Mouse (Mus musculus): ENCODE results near the gene Opa3. TPM values are rescaled to one million over a fixed set of nuclear protein-coding genes. Genes with fewer than 3 reads are reported as not detected.

Opa3 gene
- polyA plus RNA-seq (2017; shearing (Covaris generic)) = 25.6 TPM

DNA sequence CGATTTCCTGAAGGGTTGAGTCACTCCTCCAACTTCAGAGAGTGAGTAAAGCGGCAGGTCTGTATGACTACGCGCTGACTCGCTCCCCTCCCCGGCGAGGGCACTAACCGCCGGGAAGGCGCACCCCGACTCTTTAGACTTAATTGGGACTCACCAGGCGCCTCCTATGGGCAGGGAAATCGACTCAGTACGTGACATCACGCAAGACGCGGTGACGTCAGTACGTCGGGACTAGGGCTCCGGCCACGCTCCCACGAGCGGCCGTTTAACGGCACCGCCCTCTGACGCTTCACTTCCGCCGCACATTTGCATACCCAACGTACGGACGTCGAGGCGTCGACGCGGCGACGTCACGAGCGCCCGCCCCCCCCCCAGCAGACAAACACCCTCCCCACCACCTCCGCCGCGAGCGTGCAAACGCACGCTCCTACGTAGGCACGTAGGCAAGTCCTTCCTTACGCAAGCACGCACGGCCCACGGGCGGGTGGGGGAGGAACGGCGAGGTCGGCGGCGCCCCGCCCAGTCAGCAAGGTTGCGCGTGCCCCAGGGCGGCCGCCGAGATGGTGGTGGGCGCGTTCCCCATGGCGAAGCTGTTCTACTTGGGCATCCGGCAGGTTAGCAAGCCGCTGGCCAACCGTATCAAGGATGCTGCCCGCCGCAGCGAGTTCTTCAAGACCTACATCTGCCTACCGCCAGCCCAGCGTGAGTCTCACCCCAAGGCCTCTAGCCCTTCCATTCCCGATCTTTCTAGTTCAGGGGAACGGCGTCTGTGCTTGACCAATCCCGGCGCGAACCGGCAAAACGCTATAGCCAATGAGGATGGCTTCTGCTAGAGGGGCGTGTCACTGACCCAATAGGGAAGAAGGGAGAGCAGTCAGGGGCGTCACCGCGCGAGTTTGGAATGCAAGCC is at the start of gene Opa3:
Gene Opa3 (plus strand): TSS at position 452 of the 910 bp plus-strand sequence.

GRCm38 (mm10) chr7:19211996-19212755 is 16.0 kb upstream of the Opa3 start, which contains the start of gene Gpr4:
TSS of gene Gpr4 (plus strand) at chr7:19212538.

GRCm38 (mm10) chr7:19271238-19272172 is 43.4 kb downstream of the Opa3 start, which contains the start of gene Vasp:
TSS of gene Vasp (minus strand) at chr7:19271817.

GRCm38 (mm10) chr7:19279581-19280114 is 51.5 kb downstream of the Opa3 start, which contains the start of gene Ppm1n:
TSS of gene Ppm1n (minus strand) at chr7:19280064.

DNA sequence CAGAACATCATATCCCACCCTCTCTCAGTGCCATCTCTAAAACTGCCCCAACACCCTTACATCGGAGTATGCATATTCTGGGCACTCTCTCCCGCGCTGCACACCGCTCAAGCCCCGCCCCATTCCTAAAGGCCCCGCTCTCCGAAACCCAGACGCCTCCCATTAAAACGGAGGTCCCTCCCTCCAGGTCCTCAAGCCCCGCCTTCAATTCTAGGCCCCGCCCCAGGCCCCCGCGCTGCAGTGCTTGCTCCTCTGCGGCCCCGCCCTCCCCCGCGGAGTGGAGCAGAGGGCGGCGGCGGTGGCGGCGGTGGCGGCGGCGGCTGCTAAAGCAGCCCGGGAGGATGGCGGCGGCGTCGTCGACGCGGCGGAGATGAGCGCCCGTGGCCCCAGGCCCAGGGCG is 54.3 kb downstream of the Opa3 start, which contains the start of gene Rtn2:
Gene Rtn2 (plus strand): TSS at position 240 of the 400 bp plus-strand sequence.

Other genes starting within 250 kb of the Opa3 start
- gene Nanos2, start 240.9 kb upstream of the Opa3 start, polyA plus RNA-seq (2017; shearing (Covaris generic)) = not detected
- gene Mypop, start 237.1 kb upstream of the Opa3 start, polyA plus RNA-seq (2017; shearing (Covaris generic)) = 3.5 TPM
- gene Irf2bp1, start 224.3 kb upstream of the Opa3 start, polyA plus RNA-seq (2017; shearing (Covaris generic)) = 3.1 TPM
- gene Foxa3, start 204.8 kb upstream of the Opa3 start, polyA plus RNA-seq (2017; shearing (Covaris generic)) = not detected
- 19.0 TPM for gene Sympk, start 204.0 kb upstream of the Opa3 start, polyA plus RNA-seq (2017; shearing (Covaris generic))
- not detected for gene Rsph6a, start 173.6 kb upstream of the Opa3 start, polyA plus RNA-seq (2017; shearing (Covaris generic))
- not detected for gene Dmwd, start 152.1 kb upstream of the Opa3 start, polyA plus RNA-seq (2017; shearing (Covaris generic))
- gene Dmpk, start 144.5 kb upstream of the Opa3 start, polyA plus RNA-seq (2017; shearing (Covaris generic)) = 0.42 TPM
- gene Six5, start 133.7 kb upstream of the Opa3 start, polyA plus RNA-seq (2017; shearing (Covaris generic)) = 0.15 TPM
- gene Gm4969, start 110.0 kb upstream of the Opa3 start, polyA plus RNA-seq (2017; shearing (Covaris generic)) = not detected
- 28.3 TPM for gene Fbxo46, start 108.5 kb upstream of the Opa3 start, polyA plus RNA-seq (2017; shearing (Covaris generic))
- gene Qpctl, start 79.0 kb upstream of the Opa3 start, polyA plus RNA-seq (2017; shearing (Covaris generic)) = 17.4 TPM
- gene Snrpd2, start 78.6 kb upstream of the Opa3 start, polyA plus RNA-seq (2017; shearing (Covaris generic)) = 54.7 TPM
- gene Gipr, start 62.2 kb upstream of the Opa3 start, polyA plus RNA-seq (2017; shearing (Covaris generic)) = not detected
- 33.3 TPM for gene Eml2, start 51.9 kb upstream of the Opa3 start, polyA plus RNA-seq (2017; shearing (Covaris generic))
- gene Gpr4, start 15.8 kb upstream of the Opa3 start, polyA plus RNA-seq (2017; shearing (Covaris generic)) = 0.31 TPM
- gene Vasp, start 43.5 kb downstream of the Opa3 start, polyA plus RNA-seq (2017; shearing (Covaris generic)) = 301 TPM
- 1.3 TPM for gene Ppm1n, start 51.7 kb downstream of the Opa3 start, polyA plus RNA-seq (2017; shearing (Covaris generic))
- not detected for gene Rtn2, start 54.3 kb downstream of the Opa3 start, polyA plus RNA-seq (2017; shearing (Covaris generic))
- gene Fosb, start 81.7 kb downstream of the Opa3 start, polyA plus RNA-seq (2017; shearing (Covaris generic)) = 0.94 TPM
- gene Ercc1, start 116.4 kb downstream of the Opa3 start, polyA plus RNA-seq (2017; shearing (Covaris generic)) = 88.0 TPM
- gene Cd3eap, start 131.1 kb downstream of the Opa3 start, polyA plus RNA-seq (2017; shearing (Covaris generic)) = 18.5 TPM
- 0.29 TPM for gene Ppp1r13l, start 131.4 kb downstream of the Opa3 start, polyA plus RNA-seq (2017; shearing (Covaris generic))
- 11.8 TPM for gene Ercc2, start 153.7 kb downstream of the Opa3 start, polyA plus RNA-seq (2017; shearing (Covaris generic))
- gene Klc3, start 175.8 kb downstream of the Opa3 start, polyA plus RNA-seq (2017; shearing (Covaris generic)) = 16.4 TPM
- gene Ckm, start 176.4 kb downstream of the Opa3 start, polyA plus RNA-seq (2017; shearing (Covaris generic)) = not detected
- gene Mark4, start 230.5 kb downstream of the Opa3 start, polyA plus RNA-seq (2017; shearing (Covaris generic)) = 1.2 TPM
- not detected for gene Exoc3l2, start 235.0 kb downstream of the Opa3 start, polyA plus RNA-seq (2017; shearing (Covaris generic))

All from CD4-positive, CD25-positive, alpha-beta regulatory T cell, adult 9 weeks (primary cell).